Mouse (Mus musculus) MEL (cell line): ENCODE measurements at regions not wholly inside any gene's neighbourhood (a gene's known extent, or its start where the extent isn't known, plus 50 kb on each side); places are given as distances from the start of the nearest gene placed in this dataset.

Source experiments
- DNase-seq: peaks from one replicate; pipeline ENCODE4 v3.0.0; 2011; ENCODE audit warnings: low read depth, low spot score
- H3K27ac ChIP-seq: 2 replicates; pipeline ENCODE4 v1.5.1; 2012; ENCODE audit warnings: low read depth, mild to moderate bottlenecking, control low read depth, low read length, moderate library complexity; ENCODE audit not compliant: control insufficient read depth
- H3K27me3 ChIP-seq, 2 experiments: fragments of 150-350 bp in 1 of 2; sonication (generic) in 1 of 2; 2 replicates each; pipeline ENCODE4 v1.6.1; 2012; ENCODE audit warnings: low read length in 2 of 2, mild to moderate bottlenecking in 2 of 2, improper control_type of control experiment in 1 of 2, moderate library complexity in 1 of 2; ENCODE audit not compliant: insufficient read depth in 2 of 2, control insufficient read depth in 1 of 2
- H3K36me3 ChIP-seq, 2 experiments: 2 replicates each; pipeline ENCODE4 v1.6.1; 2012 to 2014; ENCODE audit warnings: low read length in 2 of 2, improper control_type of control experiment in 1 of 2, inconsistent platforms in 1 of 2, mild to moderate bottlenecking in 1 of 2; ENCODE audit not compliant: insufficient read depth in 2 of 2, control insufficient read depth in 1 of 2
- H3K4me1 ChIP-seq, 2 experiments: fragments of 150-350 bp in 1 of 2; sonication (generic) in 1 of 2; 2 replicates each; pipeline ENCODE4 v1.6.1; 2012; ENCODE audit warnings: low read length in 2 of 2, improper control_type of control experiment in 1 of 2, mild to moderate bottlenecking in 1 of 2; ENCODE audit not compliant: insufficient read depth in 2 of 2, control insufficient read depth in 1 of 2
- H3K4me3 ChIP-seq, 2 experiments: fragments of 150-350 bp in 1 of 2; sonication (generic) in 1 of 2; 2 replicates each; pipeline ENCODE4 v1.5.1; 2012; ENCODE audit warnings: low read depth in 2 of 2, low read length in 2 of 2, mild to moderate bottlenecking in 2 of 2, moderate library complexity in 2 of 2, control low read depth in 1 of 2, improper control_type of control experiment in 1 of 2; ENCODE audit not compliant: control insufficient read depth in 1 of 2, insufficient read depth in 1 of 2
- H3K79me2 ChIP-seq: 2 replicates; pipeline ENCODE4 v1.6.1; 2012; ENCODE audit warnings: mild to moderate bottlenecking, low read length, moderate library complexity; ENCODE audit not compliant: control insufficient read depth, poor library complexity, insufficient read depth
- H3K9ac ChIP-seq: 2 replicates; pipeline ENCODE4 v1.6.1; 2012; ENCODE audit warnings: low read depth, mild to moderate bottlenecking, control low read depth, low read length, moderate library complexity; ENCODE audit not compliant: control insufficient read depth, poor library complexity, severe bottlenecking
- H3K9me3 ChIP-seq: fragments of 150-350 bp; sonication (generic); replicated peaks from 2 replicates; pipeline ENCODE4 v1.6.1; 2012; ENCODE audit warnings: mild to moderate bottlenecking, low read length, improper control_type of control experiment, moderate library complexity; ENCODE audit not compliant: insufficient read depth
- CHD1 ChIP-seq: IDR thresholded peaks from 2 replicates; pipeline ENCODE4 v1.6.1; 2012; ENCODE audit warnings: low read depth, mild to moderate bottlenecking, inconsistent platforms, low read length, improper control_type of control experiment
- CHD2 ChIP-seq: IDR thresholded peaks from 2 replicates; pipeline ENCODE4 v1.6.1; 2011; ENCODE audit warnings: low read length, improper control_type of control experiment
- CTCF ChIP-seq, 3 experiments: IDR thresholded peaks in 2 of 3; conservative IDR thresholded peaks in 1 of 3; 2 replicates each; pipeline ENCODE4 v1.5.1; 2011 to 2012; ENCODE audit warnings: low read length in 3 of 3, low read depth in 2 of 3, mild to moderate bottlenecking in 2 of 3, improper control_type of control experiment in 1 of 3, inconsistent platforms in 1 of 3, mixed read lengths in 1 of 3, moderate library complexity in 1 of 3; ENCODE audit not compliant: control insufficient read depth in 1 of 3, insufficient read depth in 1 of 3, poor library complexity in 1 of 3, severe bottlenecking in 1 of 3
- E2F4 ChIP-seq: IDR thresholded peaks from 2 replicates; pipeline ENCODE4 v1.6.1; 2011; ENCODE audit warnings: low read depth, low read length, improper control_type of control experiment, borderline replicate concordance
- ETS1 ChIP-seq: IDR thresholded peaks from 2 replicates; pipeline ENCODE4 v1.6.1; 2012; ENCODE audit warnings: low read depth, mild to moderate bottlenecking, inconsistent platforms, low read length, improper control_type of control experiment, moderate library complexity
- GATA1 ChIP-seq: IDR thresholded peaks from 2 replicates; pipeline ENCODE4 v1.6.1; 2011; ENCODE audit warnings: low read depth, low read length, improper control_type of control experiment
- HCFC1 ChIP-seq: IDR thresholded peaks from 2 replicates; pipeline ENCODE4 v1.6.1; 2012; ENCODE audit warnings: low read depth, mild to moderate bottlenecking, inconsistent platforms, low read length, improper control_type of control experiment, moderate library complexity
- KAT2A ChIP-seq: conservative IDR thresholded peaks from 2 replicates; pipeline ENCODE4 v1.6.1; 2012; ENCODE audit warnings: low read depth, low read length, improper control_type of control experiment, inconsistent platforms
- MAFK ChIP-seq: IDR thresholded peaks from 2 replicates; pipeline ENCODE4 v1.6.1; 2011; ENCODE audit warnings: low read depth, mild to moderate bottlenecking, low read length, improper control_type of control experiment, borderline replicate concordance
- MAZ ChIP-seq: IDR thresholded peaks from 2 replicates; pipeline ENCODE4 v1.6.1; 2012; ENCODE audit warnings: low read depth, mild to moderate bottlenecking, inconsistent platforms, low read length, improper control_type of control experiment
- MXI1 ChIP-seq: IDR thresholded peaks from 2 replicates; pipeline ENCODE4 v1.6.1; 2011; ENCODE audit warnings: mild to moderate bottlenecking, low read depth, low read length, improper control_type of control experiment
- RAD21 ChIP-seq: IDR thresholded peaks from 2 replicates; pipeline ENCODE4 v1.6.1; 2011; ENCODE audit warnings: mild to moderate bottlenecking, low read depth, low read length, improper control_type of control experiment
- RCOR1 ChIP-seq: IDR thresholded peaks from 2 replicates; pipeline ENCODE4 v1.6.1; 2012; ENCODE audit warnings: low read depth, mild to moderate bottlenecking, inconsistent platforms, low read length, improper control_type of control experiment
- SIN3A ChIP-seq: IDR thresholded peaks from 2 replicates; pipeline ENCODE4 v1.6.1; 2012; ENCODE audit warnings: low read length, improper control_type of control experiment, inconsistent platforms
- TAL1 ChIP-seq: IDR thresholded peaks from 2 replicates; pipeline ENCODE4 v1.6.1; 2012; ENCODE audit warnings: mild to moderate bottlenecking, inconsistent platforms, low read length, moderate library complexity, mixed read lengths
- TCF12 ChIP-seq: IDR thresholded peaks from 2 replicates; pipeline ENCODE4 v1.6.1; 2014; ENCODE audit warnings: low read depth, mild to moderate bottlenecking, inconsistent platforms, low read length, improper control_type of control experiment, moderate library complexity
- USF1 ChIP-seq: IDR thresholded peaks from 2 replicates; pipeline ENCODE4 v1.6.1; 2014; ENCODE audit warnings: low read depth, mild to moderate bottlenecking, inconsistent platforms, low read length, improper control_type of control experiment, moderate library complexity
- USF2 ChIP-seq, 2 experiments: IDR thresholded peaks; 2 replicates each; pipeline ENCODE4 v1.6.1; 2011 to 2012; ENCODE audit warnings: improper control_type of control experiment in 2 of 2, low read length in 2 of 2, borderline replicate concordance in 1 of 2, inconsistent platforms in 1 of 2, low read depth in 1 of 2, mild to moderate bottlenecking in 1 of 2; ENCODE audit not compliant: insufficient read depth in 1 of 2
- ZC3H11A ChIP-seq: IDR thresholded peaks from 2 replicates; pipeline ENCODE4 v1.6.1; 2012; ENCODE audit warnings: low read depth, mild to moderate bottlenecking, inconsistent platforms, low read length, improper control_type of control experiment

- Histone ChIP-seq H3K9me3 (no peaks in the 10 kb centered on the region), H3K79me2 (no peaks in the 10 kb centered on the region), H3K36me3 (no peaks in the 10 kb centered on the region), H3K27me3 (no peaks in the 10 kb centered on the region), H3K4me3 (no peak overlapping the region), H3K9ac (no peak overlapping the region), H3K4me1 (no peaks in the 10 kb centered on the region), H3K27ac (no peak overlapping the region)
- no peak for DNase-seq
- no peak for TF ChIP-seq USF1
Observed at GRCm38 (mm10) chr3:40070137-40070667, 460.9 kb upstream of the Intu start.

- no peaks in the 10 kb centered on the region for H3K27me3 ChIP-seq
- H3K9ac ChIP-seq, result no peak overlapping the region
- no peak for TF ChIP-seq GATA1
- no peak for TF ChIP-seq RCOR1
- TF ChIP-seq E2F4, result no peak
- TF ChIP-seq MAFK, result no peak
- TF ChIP-seq HCFC1, result no peak
- TF ChIP-seq TAL1, result no peak
- TF ChIP-seq SIN3A, result no peak
- no peak for TF ChIP-seq MAZ
- TF ChIP-seq TCF12, result no peak
- no peak for TF ChIP-seq CHD2
- no peak for TF ChIP-seq KAT2A
- TF ChIP-seq MXI1, result no peak
- TF ChIP-seq CHD1, result no peak
- TF ChIP-seq CTCF (IDR thresholded peaks at IDR 0.05 in 2 of 3, conservative IDR thresholded peaks at IDR 0.05 in 1 of 3; ENCODE audit: control insufficient read depth in 1 of 3, insufficient read depth in 1 of 3, low read depth in 2 of 3, low read length in 3 of 3, poor library complexity in 1 of 3, severe bottlenecking in 1 of 3), result no peak
- DNase-seq, result no peak
- no peaks in the 10 kb centered on the region for H3K36me3 ChIP-seq
- no peaks in the 10 kb centered on the region for H3K79me2 ChIP-seq
- no peaks in the 10 kb centered on the region for H3K4me1 ChIP-seq
- H3K4me3 ChIP-seq, result no peak overlapping the region
- H3K9me3 ChIP-seq, result no peaks in the 10 kb centered on the region
- no peak overlapping the region for H3K27ac ChIP-seq
Observed at GRCm38 (mm10) chr3:40076824-40077223, 454.3 kb upstream of the Intu start.

- no peaks in the 10 kb centered on the region for H3K36me3 ChIP-seq
- no peak for DNase-seq
- H3K79me2 ChIP-seq, result no peaks in the 10 kb centered on the region
- no peaks in the 10 kb centered on the region for H3K9me3 ChIP-seq
- H3K27me3 ChIP-seq, result no peaks in the 10 kb centered on the region
- no peak overlapping the region for H3K4me3 ChIP-seq
- no peak overlapping the region for H3K27ac ChIP-seq
- H3K4me1 ChIP-seq, result no peaks in the 10 kb centered on the region
- TF ChIP-seq KAT2A (no peak), RAD21 (no peak), ZC3H11A (no peak), SIN3A (no peak), USF2 (IDR thresholded peaks at IDR 0.05; ENCODE audit: borderline replicate concordance in 1 of 2, insufficient read depth in 1 of 2, low read depth in 1 of 2, low read length in 2 of 2) (no peak), ETS1 (no peak)
- H3K9ac ChIP-seq, result no peak overlapping the region
Observed at GRCm38 (mm10) chr3:40085116-40085515, 446.0 kb upstream of the Intu start.
